Mouse (Mus musculus): ENCODE measurements around the gene Retreg1.

- TF ChIP-seq CTCF (IDR thresholded peaks at IDR 0.05) (no peak), POLR2A (IDR thresholded peaks at IDR 0.05; ENCODE audit: insufficient read depth, low read depth, low read length) (no peak)
Measured at GRCm38 (mm10) chr15:25893327-25893726, 50.3 kb downstream of the Retreg1 start.
